Mouse (Mus musculus) limb, embryonic 11.5 days (tissue): Measurements from ENCODE around the gene Hivep3. TPM values are rescaled to one million over a fixed set of nuclear protein-coding genes. Genes with fewer than 3 reads are reported as not detected.

ENCODE experiments used
- ATAC-seq: fragments of 200-750 bp; cut with Nextera tagmentation; 2 replicates; pipeline ENCODE4 v1.8.0; 2017; ENCODE audit warnings: low read depth; ENCODE audit not compliant: insufficient number of reproducible peaks, low FRiP score, low TSS enrichment
- DNase-seq: peaks from one replicate; pipeline ENCODE4 v3.0.0-alpha.2; 2015; ENCODE audit warnings: low spot score
- H3K27ac ChIP-seq: fragments of 300-500 bp; sonication (generic); replicated peaks from 2 replicates; pipeline ENCODE4 v1.5.1; 2014; ENCODE audit warnings: low read depth, mild to moderate bottlenecking, low read length
- H3K27me3 ChIP-seq: fragments of 300-500 bp; sonication (generic); 2 replicates; pipeline ENCODE4 v1.6.1; 2014; ENCODE audit warnings: mild to moderate bottlenecking, low read length, mixed read lengths; ENCODE audit not compliant: control insufficient read depth, insufficient read depth
- H3K36me3 ChIP-seq: fragments of 300-500 bp; sonication (generic); 2 replicates; pipeline ENCODE4 v1.6.1; 2014; ENCODE audit warnings: mild to moderate bottlenecking, low read length, moderate library complexity, mixed read lengths; ENCODE audit not compliant: control insufficient read depth, insufficient read depth
- H3K4me1 ChIP-seq: fragments of 300-500 bp; sonication (generic); 2 replicates; pipeline ENCODE4 v1.6.1; 2014; ENCODE audit warnings: low read length, mixed read lengths; ENCODE audit not compliant: control insufficient read depth, insufficient read depth
- H3K4me2 ChIP-seq: fragments of 300-500 bp; sonication (generic); 2 replicates; pipeline ENCODE4 v1.6.1; 2014; ENCODE audit warnings: low read depth, mild to moderate bottlenecking, moderate library complexity; ENCODE audit not compliant: severe bottlenecking
- H3K4me3 ChIP-seq: fragments of 300-500 bp; sonication (generic); 2 replicates; pipeline ENCODE4 v1.5.1; 2014; ENCODE audit warnings: low read depth, low read length
- H3K9ac ChIP-seq: fragments of 300-500 bp; sonication (generic); 2 replicates; pipeline ENCODE4 v1.6.1; 2014; ENCODE audit warnings: mild to moderate bottlenecking, low read length
- H3K9me3 ChIP-seq: fragments of 300-500 bp; sonication (generic); 2 replicates; pipeline ENCODE4 v1.6.1; 2016; ENCODE audit warnings: low read length; ENCODE audit not compliant: control insufficient read depth
- WGBS: fragments of 180-500 bp; shearing (Covaris S2); extraction: QIAGEN DNeasy Blood & Tissue Kit; methylation state at CpG from one replicate; pipeline ENCODE4 v1.1.7; 2014; 5-methylcytosine and 5-hydroxymethylcytosine counted together
- polyA plus RNA-seq: library from polyadenylated mRNA; unstranded; fragments of >200 nt; fragmentation: Nextera tagmentation; extraction: Ambion mirVana; gene quantifications from 2 replicates; pipeline ENCODE4 v1.2.1, GENCODE M21; 2014

Gene Hivep3
- polyA plus RNA-seq: 0.55 and 0.75 TPM in 2 replicates

GRCm38 (mm10) chr4:119733184-119733880 is at the start of gene Hivep3:
Gene Hivep3, plus strand, starts transcription at chr4:119733784.
- peak; percentile 100 for DNase-seq
- Histone ChIP-seq H3K9ac (peak within 1 kb of the TSS; percentile 53), H3K4me1 (0 out of 2 replicates have a peak, but pooled peaks cover 3% of the 10 kb centered on the region), H3K27me3 (peaks cover 9% of the 10 kb centered on the region), H3K36me3 (no peaks in the 10 kb centered on the region), H3K9me3 (no peaks in the 10 kb centered on the region), H3K27ac (no peak within 1 kb of the TSS), H3K4me2 (peak within 1 kb of the TSS; percentile 100), H3K4me3 (peak within 1 kb of the TSS; percentile 56)
- ATAC-seq: peak; percentile 99
- under 1% methylated on average over 47 of the region's 47 CpGs for WGBS

DNA sequence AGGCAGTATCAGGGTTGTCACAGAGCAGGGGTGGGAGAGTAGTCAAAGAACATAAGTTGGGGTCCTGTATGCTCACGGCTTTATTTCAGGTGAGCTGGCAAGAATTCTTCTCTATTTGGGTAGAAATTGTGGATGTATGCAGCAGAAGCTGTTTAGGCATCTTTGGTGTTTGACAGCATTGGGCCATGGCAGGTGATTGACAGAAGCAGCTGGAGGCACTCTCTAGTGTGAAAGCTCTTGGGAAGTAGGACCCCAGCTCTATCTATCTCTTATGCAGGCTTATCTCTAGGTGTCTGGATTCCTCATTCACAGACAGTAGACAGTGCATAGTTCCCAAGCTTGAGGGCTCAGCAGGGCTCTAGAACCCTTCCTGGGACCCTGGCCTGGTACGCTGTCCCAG is 47.8 kb upstream of the Hivep3 start:
- 95% methylated on average over 2 of the region's 2 CpGs for WGBS
- H3K9ac ChIP-seq: no peak overlapping the region
- ATAC-seq: no peak

GRCm38 (mm10) chr4:119698339-119698738 is 35.2 kb upstream of the Hivep3 start:
- DNase-seq: no peak
- 48% methylated on average over 2 of the region's 2 CpGs for WGBS
- ATAC-seq: no peak
- Histone ChIP-seq H3K9me3 (no peaks in the 10 kb centered on the region), H3K9ac (no peak overlapping the region), H3K4me3 (no peak overlapping the region), H3K27ac (no peak overlapping the region), H3K36me3 (no peaks in the 10 kb centered on the region), H3K4me2 (no peak overlapping the region), H3K4me1 (0 out of 2 replicates have a peak, but pooled peaks cover 2% of the 10 kb centered on the region), H3K27me3 (no peaks in the 10 kb centered on the region)

More for the DNA sequence above, 47.8 kb upstream of the Hivep3 start:
- no peak overlapping the region for H3K4me2 ChIP-seq
- no peaks in the 10 kb centered on the region for H3K27me3 ChIP-seq
- DNase-seq: no peak
- no peaks in the 10 kb centered on the region for H3K9me3 ChIP-seq
- H3K4me3 ChIP-seq: no peak overlapping the region
- H3K4me1 ChIP-seq: no peaks in the 10 kb centered on the region
- H3K36me3 ChIP-seq: no peaks in the 10 kb centered on the region
- no peak overlapping the region for H3K27ac ChIP-seq

DNA sequence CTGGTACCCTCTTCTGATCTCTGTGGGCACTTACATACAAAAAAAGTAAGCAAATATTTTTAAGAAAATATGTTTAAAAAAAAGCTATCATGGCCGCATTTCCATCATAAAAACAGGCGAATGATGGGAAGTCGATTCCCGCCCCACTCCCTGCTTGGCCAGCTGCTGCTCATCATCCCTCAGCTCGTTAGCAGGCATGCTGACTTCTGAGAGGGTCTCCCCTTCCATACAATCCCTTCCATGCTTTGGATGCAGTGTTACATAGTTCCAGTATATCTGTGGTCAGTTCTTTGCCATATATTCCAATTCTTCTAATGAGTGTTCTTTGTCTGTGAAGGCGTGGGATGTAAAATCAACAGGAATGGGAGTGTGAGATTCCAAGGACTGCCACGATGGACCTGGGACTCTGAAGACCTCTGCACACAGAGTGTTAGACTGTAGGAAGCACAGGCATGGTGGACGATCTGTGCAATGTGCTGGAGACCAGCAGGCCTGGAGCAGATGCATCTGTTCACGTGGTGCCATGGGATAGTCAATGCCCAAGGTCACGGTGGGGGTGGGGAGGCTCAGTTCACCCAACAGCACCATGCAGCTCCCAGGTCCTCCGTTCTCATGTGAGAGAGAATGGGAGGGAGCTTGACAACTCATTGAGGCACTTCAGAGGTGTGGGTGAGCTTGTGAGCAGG is 32.2 kb upstream of the Hivep3 start:
- no peak for DNase-seq
- H3K9me3 ChIP-seq: no peaks in the 10 kb centered on the region
- H3K9ac ChIP-seq: no peak overlapping the region
- 0 out of 2 replicates have a peak, but pooled peaks cover 2% of the 10 kb centered on the region for H3K4me1 ChIP-seq
- no peaks in the 10 kb centered on the region for H3K27me3 ChIP-seq
- ATAC-seq: no peak
- H3K27ac ChIP-seq: no peak overlapping the region
- 87% methylated on average over 11 of the region's 11 CpGs for WGBS
- no peak overlapping the region for H3K4me2 ChIP-seq
- H3K36me3 ChIP-seq: no peaks in the 10 kb centered on the region
- no peak overlapping the region for H3K4me3 ChIP-seq

GRCm38 (mm10) chr4:119703965-119704364 is 29.6 kb upstream of the Hivep3 start:
- 0 out of 2 replicates have a peak, but pooled peaks cover 2% of the 10 kb centered on the region for H3K4me1 ChIP-seq
- ATAC-seq (no peak), DNase-seq (no peak)
- H3K27ac ChIP-seq: no peak overlapping the region
- 87% methylated on average over 8 of the region's 8 CpGs for WGBS
- no peaks in the 10 kb centered on the region for H3K9me3 ChIP-seq
- no peaks in the 10 kb centered on the region for H3K36me3 ChIP-seq
- no peak overlapping the region for H3K4me2 ChIP-seq
- no peak overlapping the region for H3K9ac ChIP-seq
- H3K4me3 ChIP-seq: no peak overlapping the region
- no peaks in the 10 kb centered on the region for H3K27me3 ChIP-seq

- no peak for DNase-seq
- no peaks in the 10 kb centered on the region for H3K36me3 ChIP-seq
- 63% methylated on average over 5 of the region's 5 CpGs for WGBS
- no peak overlapping the region for H3K4me2 ChIP-seq
- ATAC-seq: no peak
- H3K4me3 ChIP-seq: no peak overlapping the region
- H3K27me3 ChIP-seq: no peaks in the 10 kb centered on the region
- H3K9me3 ChIP-seq: no peaks in the 10 kb centered on the region
- H3K27ac ChIP-seq: no peak overlapping the region
- no peak overlapping the region for H3K9ac ChIP-seq
- no peaks in the 10 kb centered on the region for H3K4me1 ChIP-seq
Observed at GRCm38 (mm10) chr4:119707326-119707725, 26.3 kb upstream of the Hivep3 start.

- ATAC-seq (peak; percentile 39; the same call in 1 of the 2 replicates), DNase-seq (peak; percentile 27)
- H3K27me3 ChIP-seq: no peaks in the 10 kb centered on the region
- H3K4me1 ChIP-seq: no peaks in the 10 kb centered on the region
- H3K9ac ChIP-seq: no peak overlapping the region
- H3K9me3 ChIP-seq: no peaks in the 10 kb centered on the region
- no peak overlapping the region for H3K4me3 ChIP-seq
- no peak overlapping the region for H3K4me2 ChIP-seq
- H3K36me3 ChIP-seq: no peaks in the 10 kb centered on the region
- 25% methylated on average over 3 of the region's 3 CpGs for WGBS
- H3K27ac ChIP-seq: no peak overlapping the region
Observed at GRCm38 (mm10) chr4:119707751-119708150, 25.8 kb upstream of the Hivep3 start.

DNA sequence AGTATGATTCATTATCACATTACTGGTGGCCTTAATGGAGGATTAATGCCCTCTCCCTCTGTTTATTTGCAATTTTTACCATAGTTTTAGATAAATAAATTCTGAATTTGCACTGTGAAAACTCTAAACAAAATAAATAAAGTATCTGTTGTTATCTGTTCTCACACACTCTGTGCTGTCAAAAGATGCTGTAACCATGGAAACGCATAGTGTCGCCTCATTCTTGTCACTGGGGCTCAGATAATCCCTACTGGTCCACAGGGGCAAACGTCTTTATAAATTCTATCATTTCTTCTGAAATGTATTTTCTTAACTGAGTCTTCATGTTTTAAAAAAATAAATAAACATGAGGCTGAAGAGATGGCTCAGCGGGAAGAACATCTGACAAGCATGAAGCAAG is 23.4 kb upstream of the Hivep3 start:
- Histone ChIP-seq H3K4me3 (no peak overlapping the region), H3K4me1 (no peaks in the 10 kb centered on the region), H3K36me3 (no peaks in the 10 kb centered on the region), H3K27ac (no peak overlapping the region), H3K9me3 (no peaks in the 10 kb centered on the region), H3K9ac (no peak overlapping the region), H3K4me2 (no peak overlapping the region), H3K27me3 (no peaks in the 10 kb centered on the region)
- no peak for DNase-seq
- ATAC-seq: no peak
- WGBS: 83% methylated on average over 4 of the region's 4 CpGs
